Mouse (Mus musculus) left cerebral cortex, adult 9 months (tissue): ENCODE measurements at regions not wholly inside any gene's neighbourhood (a gene's known extent, or its start where the extent isn't known, plus 50 kb on each side); places are given as distances from the start of the nearest gene placed in this dataset.

Experiments
- DNase-seq, 2 experiments: peaks; one replicate each; pipeline ENCODE4 v3.0.0; 2022; ENCODE audit warnings: low spot score in 2 of 2

GRCm38 (mm10) chr7:121214181-121214580 lies 132.7 kb downstream of the Otoa start:
- no peak for DNase-seq

GRCm38 (mm10) chr7:121215032-121215431 lies 133.6 kb downstream of the Otoa start:
- DNase-seq = no peak

GRCm38 (mm10) chr7:121215735-121216134 lies 134.3 kb downstream of the Otoa start:
- DNase-seq = no peak

DNA sequence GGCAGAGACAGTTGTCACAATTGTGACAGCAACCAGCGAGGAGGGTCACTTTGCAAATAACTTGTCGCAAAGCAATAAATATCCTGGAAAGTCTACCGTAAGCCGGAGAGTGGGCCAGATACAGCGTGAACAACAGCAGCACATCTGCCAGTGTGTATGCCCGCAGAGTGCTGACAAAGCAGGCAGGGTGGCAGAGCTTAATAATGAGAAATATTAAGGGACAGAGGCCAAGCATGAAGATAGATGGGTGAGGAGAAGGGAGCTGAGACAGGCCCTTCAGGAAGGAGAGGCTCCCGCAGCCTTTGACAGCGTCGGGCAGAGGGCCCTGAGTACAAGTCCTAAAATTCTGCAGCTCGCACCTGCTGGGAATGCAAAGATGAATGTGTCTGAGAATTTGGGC lies 136.6 kb downstream of the Otoa start:
- DNase-seq = no peak

DNA sequence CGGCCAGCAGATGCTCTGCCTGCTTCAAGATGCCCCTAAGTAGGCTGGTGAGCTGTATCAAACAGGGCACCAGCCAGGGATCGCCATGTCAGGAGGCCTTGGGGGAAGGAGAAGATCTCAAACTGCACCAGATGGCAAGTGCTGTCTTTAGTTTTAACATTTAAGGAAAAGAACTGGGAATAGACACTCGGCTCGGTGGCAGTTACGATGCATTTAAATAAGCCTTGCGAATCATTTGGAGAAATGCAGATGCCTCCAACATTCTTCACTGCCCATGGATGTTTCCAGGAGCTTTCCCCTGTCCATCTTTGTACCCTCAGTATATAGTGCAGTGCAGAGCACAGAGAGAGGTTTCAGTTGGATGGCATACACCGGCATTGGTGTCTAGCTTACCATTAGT lies 139.7 kb downstream of the Otoa start:
- peak in 1 of 2 experiments; percentile 26 for DNase-seq

DNA sequence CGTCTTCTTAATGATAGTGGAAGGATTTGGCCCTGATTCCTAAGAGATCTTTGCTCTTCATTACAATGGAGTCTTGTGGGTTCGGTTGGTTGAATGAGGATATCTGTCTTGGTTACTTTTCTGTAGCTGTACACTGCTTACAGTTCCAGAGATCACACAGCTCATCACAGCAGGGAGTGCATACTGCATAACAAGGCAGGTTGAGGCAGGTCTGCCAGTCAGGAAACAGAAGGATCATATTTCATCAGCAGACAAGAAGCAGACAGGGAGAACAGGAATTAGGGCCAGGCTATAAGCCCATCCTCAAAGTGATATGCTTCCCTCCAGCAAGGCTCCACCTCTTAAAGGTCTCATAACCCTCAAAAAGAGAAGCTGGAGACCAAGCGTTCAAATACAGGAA lies 150.4 kb downstream of the Otoa start:
- no peak for DNase-seq

DNA sequence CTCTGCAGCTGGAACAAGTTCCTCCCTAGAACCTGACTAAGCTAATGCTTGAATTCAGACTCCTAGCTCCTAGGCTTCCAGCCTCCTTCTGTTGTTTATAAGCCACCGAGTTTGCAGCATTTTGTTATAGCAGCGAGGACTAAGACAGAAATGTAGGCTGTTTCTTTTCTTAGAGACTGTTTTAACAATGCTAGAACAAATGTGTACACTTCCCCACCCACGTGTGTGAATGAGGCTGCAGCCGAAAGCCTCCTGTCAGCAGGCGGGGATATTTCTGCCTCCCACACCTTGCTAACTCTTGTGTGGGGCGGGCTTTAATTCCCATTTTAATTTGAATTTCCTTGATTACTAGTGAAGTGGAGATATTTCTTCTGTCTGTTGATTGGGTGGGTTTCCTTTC lies 153.4 kb downstream of the Otoa start:
- DNase-seq = peak; percentile 56 to 74

- no peak for DNase-seq
Observed at GRCm38 (mm10) chr7:121239731-121240130, 151.9 kb upstream of the Hs3st2 start.

GRCm38 (mm10) chr7:121247845-121248244 lies 143.8 kb upstream of the Hs3st2 start:
- no peak for DNase-seq

DNA sequence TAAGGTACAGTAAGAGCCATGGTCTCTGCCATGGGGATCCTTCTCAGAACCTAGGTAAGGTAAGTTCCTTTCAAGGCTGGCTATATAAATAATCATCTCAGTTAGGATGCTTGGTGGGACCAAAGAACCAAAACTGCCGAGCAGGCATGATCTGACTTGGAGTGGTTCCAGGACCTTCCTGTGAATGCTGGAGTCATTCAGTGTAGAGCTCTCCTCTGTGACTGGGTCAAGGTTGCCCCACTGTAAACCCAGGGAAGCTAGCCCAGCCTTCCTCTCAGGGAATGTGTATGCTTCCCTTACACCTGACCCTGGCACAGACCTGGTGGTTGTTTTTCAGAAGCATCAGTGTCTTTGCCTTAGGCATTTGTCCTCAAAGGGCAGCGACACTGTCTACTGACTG lies 134.2 kb upstream of the Hs3st2 start:
- no peak for DNase-seq

- peak in 1 of 2 experiments; percentile 37 for DNase-seq
Observed at GRCm38 (mm10) chr7:121258826-121259496, 132.7 kb upstream of the Hs3st2 start.

DNA sequence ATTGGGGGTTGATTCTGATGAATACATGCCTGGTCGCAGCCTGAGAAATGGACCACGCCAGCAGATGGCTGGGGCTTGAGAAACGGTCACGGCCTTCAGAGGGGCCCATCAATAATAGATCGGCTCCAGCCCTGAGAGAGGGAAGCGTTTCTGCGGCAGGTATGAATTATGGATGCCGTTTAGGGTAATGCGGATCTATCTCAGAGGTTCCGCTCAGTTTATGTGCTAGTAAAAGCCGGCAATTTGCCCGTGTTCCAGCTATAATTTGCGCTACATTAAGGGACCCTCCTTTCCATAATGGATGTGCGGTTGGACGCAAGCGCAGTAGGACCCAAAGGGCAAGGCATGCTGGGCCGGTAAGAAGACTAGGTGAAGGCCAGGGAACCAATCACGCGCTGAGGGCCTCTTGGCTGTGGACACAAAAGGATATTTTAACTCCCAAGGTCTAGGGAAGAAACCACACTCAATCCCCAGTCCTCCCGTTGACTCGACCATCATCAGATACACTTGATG lies 132.1 kb upstream of the Hs3st2 start:
- no peak for DNase-seq

GRCm38 (mm10) chr7:121269358-121269757 lies 122.3 kb upstream of the Hs3st2 start:
- DNase-seq = no peak

DNA sequence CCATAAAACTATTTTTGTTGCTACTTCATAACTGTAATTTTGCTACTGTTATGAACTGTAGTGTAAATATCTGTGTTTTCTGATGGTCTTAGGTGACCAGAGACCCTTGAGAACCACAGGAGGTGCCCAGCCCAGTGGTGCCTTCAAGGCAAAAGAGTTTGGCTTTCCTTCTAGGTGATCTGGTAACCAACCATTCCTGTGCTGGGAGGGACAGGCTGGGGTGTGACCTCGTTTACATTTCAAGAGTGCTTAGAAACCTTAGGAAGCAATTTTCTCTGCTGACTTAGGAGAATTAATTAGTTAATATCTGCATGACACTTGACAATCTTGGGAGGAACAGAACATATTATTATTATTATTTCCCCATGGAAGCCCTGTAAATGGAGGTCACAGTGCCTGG lies 111.1 kb upstream of the Hs3st2 start:
- DNase-seq = no peak

GRCm38 (mm10) chr7:121282154-121282553 lies 109.5 kb upstream of the Hs3st2 start:
- DNase-seq = peak in 1 of 2 experiments; percentile 15

- peak in 1 of 2 experiments; percentile 16 for DNase-seq
Observed at GRCm38 (mm10) chr7:121289737-121290136, 101.9 kb upstream of the Hs3st2 start.

DNA sequence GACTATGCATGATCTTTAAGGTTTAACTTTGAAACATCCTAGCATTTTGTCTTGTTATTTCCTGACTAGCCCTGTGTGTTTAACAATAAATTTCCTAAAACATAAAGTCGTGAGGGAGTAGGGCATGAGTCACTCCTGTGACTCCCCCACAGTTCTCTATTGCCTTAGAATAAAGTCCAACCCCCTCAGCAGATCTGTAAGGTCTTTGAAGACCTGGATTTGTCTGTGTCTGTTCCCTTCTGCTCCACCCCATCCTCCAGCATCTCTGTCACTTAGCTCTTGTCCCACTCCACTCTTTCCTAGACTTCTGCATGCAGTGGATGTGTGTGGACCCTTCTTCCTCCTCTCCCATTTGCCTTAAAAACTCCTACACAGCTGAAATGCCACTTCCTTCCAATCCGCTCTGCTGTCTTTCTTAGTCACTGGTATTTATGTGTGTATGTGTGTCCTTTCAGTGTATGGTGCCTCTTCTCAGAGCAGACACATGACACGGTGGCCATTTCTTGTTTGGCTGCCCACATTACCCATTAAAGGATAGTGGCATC lies 95.4 kb upstream of the Hs3st2 start:
- DNase-seq = peak in 1 of 2 experiments; percentile 26

DNA sequence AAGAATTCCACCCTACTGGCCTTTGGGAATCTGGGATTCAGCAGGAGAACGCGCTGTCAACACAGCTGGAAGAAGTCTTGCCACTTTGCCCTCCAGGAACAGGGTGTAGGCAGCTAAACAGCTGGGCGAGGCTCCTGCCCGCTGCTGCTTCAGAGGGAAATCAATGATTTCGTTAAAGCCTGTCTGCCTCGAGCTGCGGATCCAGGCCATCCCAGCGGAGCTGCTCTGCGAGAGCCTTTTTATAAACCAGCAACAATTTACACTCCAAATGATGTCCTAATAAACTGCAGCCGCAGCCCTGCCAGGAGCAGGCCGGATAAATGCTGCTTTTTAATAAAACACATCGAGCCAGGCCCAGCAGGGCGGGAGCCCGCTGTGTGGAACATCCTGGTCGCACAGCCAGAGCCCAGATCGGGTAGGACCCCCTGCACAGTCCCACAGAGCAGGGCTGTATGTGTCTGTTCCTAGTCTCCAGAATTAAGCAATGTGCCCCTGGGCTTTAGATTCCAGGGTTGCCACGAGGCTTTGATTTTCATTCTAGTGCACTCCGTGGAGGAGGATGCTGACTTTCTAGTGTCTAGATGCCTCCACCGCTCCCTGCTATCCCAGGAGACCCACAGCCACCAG lies 78.6 kb upstream of the Hs3st2 start:
- DNase-seq = no peak

GRCm38 (mm10) chr7:121314521-121314920 lies 77.1 kb upstream of the Hs3st2 start:
- no peak for DNase-seq

DNA sequence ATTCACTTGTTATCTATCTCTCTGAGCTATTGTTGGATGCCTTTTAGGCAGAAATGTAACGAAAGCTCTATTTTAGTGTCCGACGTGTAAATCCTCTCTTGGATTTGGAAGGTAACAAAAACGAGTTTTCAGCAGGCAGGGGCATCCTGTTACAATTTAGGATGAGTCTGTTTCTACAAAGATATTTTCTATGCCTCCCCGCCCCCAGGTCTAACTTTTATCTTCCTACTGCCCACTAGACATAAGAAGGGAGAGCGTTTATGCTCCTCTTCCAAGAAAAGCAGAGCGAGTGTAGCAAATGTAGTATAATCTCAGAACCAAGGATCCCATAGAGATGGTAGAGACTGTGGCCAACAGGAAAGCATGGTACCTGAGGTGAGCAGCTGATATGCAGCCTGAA lies 62.4 kb upstream of the Hs3st2 start:
- peak in 1 of 2 experiments; percentile 15 for DNase-seq

DNA sequence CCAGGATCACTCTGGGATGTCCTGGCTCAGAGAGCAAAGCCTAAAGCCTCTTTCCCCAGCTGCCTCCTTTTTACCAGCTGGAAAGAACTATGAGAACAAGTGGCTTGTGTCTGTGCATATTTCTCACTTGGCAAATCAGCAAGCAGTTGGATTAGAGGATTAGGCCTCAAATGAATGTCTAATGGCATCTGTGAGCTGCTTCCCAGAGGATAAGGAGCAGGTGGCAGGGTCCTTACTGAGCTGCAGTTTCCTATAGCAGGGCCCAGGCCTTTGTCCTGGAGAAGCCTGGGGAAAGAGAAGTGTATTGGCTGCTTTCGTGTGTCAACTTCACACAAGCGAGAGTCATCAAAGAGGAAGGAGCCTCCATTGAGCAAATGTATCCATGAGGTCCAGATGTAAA lies 59.1 kb upstream of the Hs3st2 start:
- no peak for DNase-seq

DNA sequence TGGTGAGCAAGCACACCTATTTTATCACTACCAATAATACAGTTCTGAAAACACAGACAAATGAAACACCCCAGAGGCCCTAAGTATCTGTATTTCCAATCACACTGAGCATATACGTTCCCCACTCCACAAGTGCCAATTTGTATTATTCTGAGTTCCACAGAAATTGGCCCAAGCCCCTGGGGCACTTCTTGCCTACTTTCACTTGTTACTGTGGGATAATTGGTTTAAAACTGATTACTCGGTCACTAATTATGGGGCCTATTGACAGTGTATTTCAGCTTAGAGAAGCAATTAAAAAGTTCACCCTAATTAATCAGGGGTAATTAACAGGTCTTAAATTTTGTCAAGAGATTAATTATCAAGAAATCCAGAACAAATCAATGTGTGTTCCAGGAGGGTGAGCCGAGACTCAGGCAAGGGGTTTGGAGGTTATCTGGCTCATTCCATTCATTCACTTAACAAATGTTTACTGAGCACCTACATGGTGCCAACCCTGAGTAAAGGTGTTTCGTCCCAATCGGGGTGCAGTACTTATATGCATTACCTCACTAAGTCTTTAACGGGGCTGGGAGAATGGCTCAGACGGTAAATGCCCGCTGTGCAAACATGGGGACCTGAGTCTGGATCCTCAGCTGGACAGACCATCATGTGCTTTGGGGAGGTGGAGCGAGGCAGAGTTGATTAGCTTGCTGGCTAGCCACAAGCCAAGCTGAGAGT lies 56.1 kb upstream of the Hs3st2 start:
- DNase-seq = no peak
